Mouse (Mus musculus): ENCODE measurements around the gene Sh2d5. TPM values are rescaled to one million over a fixed set of nuclear protein-coding genes. Genes with fewer than 3 reads are reported as not detected.

Gene Sh2d5
- 0.17 TPM for polyA plus RNA-seq (2017; shearing (Covaris generic))

GRCm38 (mm10) chr4:138250088-138250960 lies at the start of gene Sh2d5, which contains the start of gene Kif17:
TSS of gene Sh2d5 (plus strand) at chr4:138250403.
TSS of gene Kif17 (plus strand) at chr4:138250435.

GRCm38 (mm10) chr4:138216200-138216890 lies 33.9 kb upstream of the Sh2d5 start, which contains the start of gene Hp1bp3:
TSS of gene Hp1bp3 (plus strand) at chr4:138216296.

GRCm38 (mm10) chr4:138304340-138305104 lies 54.3 kb downstream of the Sh2d5 start, which contains the start of gene Ddost:
TSS of gene Ddost (plus strand) at chr4:138304730.

Other genes with a start within 250 kb of the Sh2d5 start
- gene Hp1bp3, start 34.1 kb upstream of the Sh2d5 start, polyA plus RNA-seq (2017; shearing (Covaris generic)): 177 TPM
- gene Kif17, start within 50 bp of the Sh2d5 start, polyA plus RNA-seq (2017; shearing (Covaris generic)): not detected
- 137 TPM for gene Ddost, start 54.3 kb downstream of the Sh2d5 start, polyA plus RNA-seq (2017; shearing (Covaris generic))
- 150 TPM for gene Pink1, start 75.9 kb downstream of the Sh2d5 start, polyA plus RNA-seq (2017; shearing (Covaris generic))
- gene Cda, start 117.6 kb downstream of the Sh2d5 start, polyA plus RNA-seq (2017; shearing (Covaris generic)): not detected
- not detected for gene Fam43b, start 146.1 kb downstream of the Sh2d5 start, polyA plus RNA-seq (2017; shearing (Covaris generic))
- 16.8 TPM for gene Mul1, start 184.3 kb downstream of the Sh2d5 start, polyA plus RNA-seq (2017; shearing (Covaris generic))
- 2.2 TPM for gene Camk2n1, start 203.9 kb downstream of the Sh2d5 start, polyA plus RNA-seq (2017; shearing (Covaris generic))

Measured in effector memory CD4-positive, alpha-beta T cell, adult 5 months (primary cell).